Mouse (Mus musculus): ENCODE data around the gene Pear1.

- no peak for TF ChIP-seq CTCF (conservative IDR thresholded peaks at IDR 0.05; ENCODE audit: low read length)
- TF ChIP-seq POU5F1 (IDR thresholded peaks at IDR 0.05; ENCODE audit: borderline replicate concordance, low read length): no peak
Observed at GRCm38 (mm10) chr3:87840858-87841257, 16.8 kb upstream of the Pear1 start.
